Mouse (Mus musculus) midbrain, embryonic 16.5 days (tissue): ENCODE data around the gene Vgll2. TPM values are rescaled to one million over a fixed set of nuclear protein-coding genes. Genes with fewer than 3 reads are reported as not detected.

Source experiments
- ATAC-seq: fragments of 200-750 bp; cut with Nextera tagmentation; 2 replicates; pipeline ENCODE4 v1.8.0; 2017; ENCODE audit warnings: moderate TSS enrichment
- H3K27ac ChIP-seq: fragments of 300-500 bp; sonication (generic); 2 replicates; pipeline ENCODE4 v1.5.1; 2014; ENCODE audit warnings: mild to moderate bottlenecking, low read length, mixed read lengths
- H3K27me3 ChIP-seq: fragments of 300-500 bp; sonication (generic); 2 replicates; pipeline ENCODE4 v1.6.1; 2014; ENCODE audit warnings: low read depth, low read length, mixed read lengths; ENCODE audit not compliant: control insufficient read depth, insufficient read depth
- H3K36me3 ChIP-seq: fragments of 300-500 bp; sonication (generic); 2 replicates; pipeline ENCODE4 v1.6.1; 2014; ENCODE audit warnings: mild to moderate bottlenecking, low read length, moderate library complexity, mixed read lengths; ENCODE audit not compliant: control insufficient read depth, insufficient read depth
- H3K4me1 ChIP-seq: fragments of 300-500 bp; sonication (generic); 2 replicates; pipeline ENCODE4 v1.6.1; 2014; ENCODE audit warnings: mild to moderate bottlenecking, low read length, mixed read lengths; ENCODE audit not compliant: control insufficient read depth, insufficient read depth
- H3K4me2 ChIP-seq: fragments of 300-500 bp; sonication (generic); 2 replicates; pipeline ENCODE4 v1.6.1; 2014; ENCODE audit warnings: mild to moderate bottlenecking, low read length, mixed read lengths
- H3K4me3 ChIP-seq: fragments of 300-500 bp; sonication (generic); 2 replicates; pipeline ENCODE4 v1.5.1; 2014; ENCODE audit warnings: low read depth, mild to moderate bottlenecking, low read length, moderate library complexity, mixed read lengths
- H3K9ac ChIP-seq: fragments of 300-500 bp; sonication (generic); 2 replicates; pipeline ENCODE4 v1.6.1; 2014; ENCODE audit warnings: low read depth, low read length, mixed read lengths
- H3K9me3 ChIP-seq: fragments of 300-500 bp; sonication (generic); replicated peaks from 2 replicates; pipeline ENCODE4 v1.6.1; 2014; ENCODE audit warnings: mild to moderate bottlenecking, low read length, mixed read lengths; ENCODE audit not compliant: control insufficient read depth, poor library complexity, severe bottlenecking
- WGBS: fragments of 180-500 bp; shearing (Covaris S2); extraction: QIAGEN DNeasy Blood & Tissue Kit; methylation state at CpG from one replicate; pipeline ENCODE4 v1.1.7; 2014; 5-methylcytosine and 5-hydroxymethylcytosine counted together
- polyA plus RNA-seq: library from polyadenylated mRNA; unstranded; fragments of >200 nt; fragmentation: Nextera tagmentation; extraction: Ambion mirVana; gene quantifications from 2 replicates; pipeline ENCODE4 v1.2.1, GENCODE M21; 2015

Vgll2 gene
- polyA plus RNA-seq: 0.60 and 2.9 TPM in 2 replicates

- Histone ChIP-seq H3K9me3 (no peaks in the 10 kb centered on the region), H3K27ac (no peak within 1 kb of the TSS), H3K36me3 (no peaks in the 10 kb centered on the region), H3K27me3 (peaks cover 60% of the 10 kb centered on the region), H3K4me2 (peak within 1 kb of the TSS; percentile 93), H3K4me1 (peaks cover 21% of the 10 kb centered on the region), H3K4me3 (peak within 1 kb of the TSS; percentile 50), H3K9ac (peak within 1 kb of the TSS; percentile 57; the same call in 1 of the 2 replicates)
- 1% methylated on average over 60 of the region's 60 CpGs for WGBS
- ATAC-seq: peak; percentile 87
Measured at GRCm38 (mm10) chr10:52022413-52023212, at the start of gene Vgll2. Gene Vgll2, plus strand, starts transcription at chr10:52022502.

- 86% methylated on average over 4 of the region's 4 CpGs for WGBS
- no peak overlapping the region for H3K9ac ChIP-seq
- H3K27ac ChIP-seq: no peak overlapping the region
- ATAC-seq: no peak
- no peak overlapping the region for H3K4me2 ChIP-seq
- no peaks in the 10 kb centered on the region for H3K4me1 ChIP-seq
- no peaks in the 10 kb centered on the region for H3K9me3 ChIP-seq
- no peaks in the 10 kb centered on the region for H3K36me3 ChIP-seq
- no peak overlapping the region for H3K4me3 ChIP-seq
- H3K27me3 ChIP-seq: no peaks in the 10 kb centered on the region
Measured at GRCm38 (mm10) chr10:51975137-51975536, 47.2 kb upstream of the Vgll2 start.

- H3K4me3 ChIP-seq: no peak overlapping the region
- no peak overlapping the region for H3K4me2 ChIP-seq
- WGBS: 89% methylated on average over 3 of the region's 3 CpGs
- H3K4me1 ChIP-seq: no peaks in the 10 kb centered on the region
- no peaks in the 10 kb centered on the region for H3K9me3 ChIP-seq
- no peaks in the 10 kb centered on the region for H3K36me3 ChIP-seq
- ATAC-seq: no peak
- no peak overlapping the region for H3K27ac ChIP-seq
- H3K9ac ChIP-seq: no peak overlapping the region
- H3K27me3 ChIP-seq: no peaks in the 10 kb centered on the region
Measured at GRCm38 (mm10) chr10:51975587-51975986, 46.7 kb upstream of the Vgll2 start.

- no peak for ATAC-seq
- H3K4me1 ChIP-seq: no peaks in the 10 kb centered on the region
- no peaks in the 10 kb centered on the region for H3K27me3 ChIP-seq
- H3K4me2 ChIP-seq: no peak overlapping the region
- 79% methylated on average over 6 of the region's 6 CpGs for WGBS
- no peaks in the 10 kb centered on the region for H3K9me3 ChIP-seq
- H3K4me3 ChIP-seq: no peak overlapping the region
- H3K27ac ChIP-seq: no peak overlapping the region
- no peaks in the 10 kb centered on the region for H3K36me3 ChIP-seq
- H3K9ac ChIP-seq: no peak overlapping the region
Measured at GRCm38 (mm10) chr10:51981651-51982050, 40.7 kb upstream of the Vgll2 start.

- Histone ChIP-seq H3K9ac (no peak overlapping the region), H3K9me3 (no peaks in the 10 kb centered on the region), H3K4me1 (no peaks in the 10 kb centered on the region), H3K4me3 (no peak overlapping the region), H3K36me3 (no peaks in the 10 kb centered on the region), H3K27me3 (no peaks in the 10 kb centered on the region), H3K27ac (no peak overlapping the region), H3K4me2 (no peak overlapping the region)
- WGBS: 90% methylated on average over 6 of the region's 6 CpGs
- no peak for ATAC-seq
Measured at GRCm38 (mm10) chr10:51982395-51982794, 39.9 kb upstream of the Vgll2 start.

- H3K4me2 ChIP-seq: no peak overlapping the region
- H3K9ac ChIP-seq: no peak overlapping the region
- H3K27ac ChIP-seq: no peak overlapping the region
- no peaks in the 10 kb centered on the region for H3K36me3 ChIP-seq
- H3K9me3 ChIP-seq: no peaks in the 10 kb centered on the region
- 46% methylated on average over 1 of the region's 1 CpGs for WGBS
- H3K27me3 ChIP-seq: peaks cover 21% of the 10 kb centered on the region
- peaks cover 16% of the 10 kb centered on the region for H3K4me1 ChIP-seq
- ATAC-seq: no peak
- H3K4me3 ChIP-seq: no peak overlapping the region
Measured at GRCm38 (mm10) chr10:52018471-52018870, 3.8 kb upstream of the Vgll2 start.

GRCm38 (mm10) chr10:52021231-52021630 lies 1.1 kb upstream of the Vgll2 start:
- Histone ChIP-seq H3K4me3 (no peak overlapping the region), H3K4me1 (peaks cover 16% of the 10 kb centered on the region), H3K36me3 (no peaks in the 10 kb centered on the region), H3K9ac (no peak overlapping the region), H3K4me2 (no peak overlapping the region), H3K27me3 (peaks cover 48% of the 10 kb centered on the region), H3K27ac (no peak overlapping the region), H3K9me3 (no peaks in the 10 kb centered on the region)
- WGBS: under 1% methylated on average over 9 of the region's 9 CpGs
- ATAC-seq: no peak

GRCm38 (mm10) chr10:52021736-52022394 lies 437 bp upstream of the Vgll2 start:
- peak; percentile 65 for ATAC-seq
- no peak overlapping the region for H3K9ac ChIP-seq
- H3K36me3 ChIP-seq: no peaks in the 10 kb centered on the region
- no peaks in the 10 kb centered on the region for H3K9me3 ChIP-seq
- peak overlapping the region; percentile 93 for H3K4me2 ChIP-seq
- WGBS: under 1% methylated on average over 15 of the region's 15 CpGs
- H3K4me1 ChIP-seq: peaks cover 16% of the 10 kb centered on the region
- H3K27ac ChIP-seq: no peak overlapping the region
- peaks cover 52% of the 10 kb centered on the region for H3K27me3 ChIP-seq
- H3K4me3 ChIP-seq: peak overlapping the region; percentile 50
